Comparison of ENCODE assay signal across 28 mouse cellular contexts in the genomic region with DNA sequence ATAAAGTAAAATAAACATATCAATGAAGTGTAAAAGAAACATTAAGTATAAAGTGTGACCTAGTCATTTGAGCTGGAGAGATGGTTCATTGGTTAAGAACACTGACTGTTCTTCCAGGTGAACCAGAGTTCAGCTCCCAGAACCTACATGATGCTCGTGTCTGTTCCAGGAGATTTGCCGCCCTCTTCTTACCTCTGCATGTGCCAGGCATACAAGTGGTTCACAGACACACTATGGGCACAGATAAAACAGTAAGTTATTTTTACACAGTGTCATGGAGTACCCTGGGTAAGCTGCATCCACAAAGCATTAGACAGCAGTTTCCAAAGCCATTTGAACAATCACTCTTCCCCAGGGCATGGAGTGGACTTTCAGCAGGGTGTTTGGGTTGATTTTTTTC. TPM values are rescaled to one million over a fixed set of nuclear protein-coding genes. Genes with fewer than 3 reads are reported as not detected.
DNase-seq lines count a peak whose midpoint lies in the region; ATAC-seq lines count a peak whose summit lies in the region.
"Had no signal": no experiment of that assay in that cellular context is flagged by ENCODE, and none has a peak within 500 bp of the region (broad histone marks: within the 10 kb centered on the region; RNA-seq: fewer than 3 reads in every experiment).

No protein-coding gene starts in this region.

- WGBS in midbrain, embryonic 11.5 days, result 82% methylated on average over 2 of the region's 2 CpGs
- 79% methylated on average over 2 of the region's 2 CpGs for WGBS in midbrain, embryonic 16.5 days
- 42% methylated on average over 2 of the region's 2 CpGs for WGBS in liver, embryonic 13.5 days (ENCODE audit: insufficient replicate concordance)

- no peak overlapping the region for H3K9ac ChIP-seq in midbrain, embryonic 11.5 days (ENCODE audit: low read length)
- H3K9ac ChIP-seq in midbrain, embryonic 16.5 days (ENCODE audit: low read depth, low read length), result no peak overlapping the region
- H3K9ac ChIP-seq in liver, embryonic 13.5 days, result peak overlapping the region; percentile 92
- H3K9ac ChIP-seq: hindbrain, embryonic 15.5 days; kidney, embryonic 15.5 days; lung, embryonic 14.5 days; midbrain, embryonic 12.5 days; stomach, embryonic 15.5 days had no signal

- H3K27me3 ChIP-seq in midbrain, embryonic 11.5 days (ENCODE audit: control insufficient read depth, insufficient read depth, low read length), result peaks cover 31% of the 10 kb centered on the region
- peaks cover 3% of the 10 kb centered on the region; the same call in 1 of the 2 replicates for H3K27me3 ChIP-seq in midbrain, embryonic 16.5 days (ENCODE audit: control insufficient read depth, insufficient read depth, low read depth, low read length)
- peaks cover 41% of the 10 kb centered on the region for H3K27me3 ChIP-seq in erythroblast, embryonic 14.5 days (ENCODE audit: control insufficient read depth)
- peaks cover 45% of the 10 kb centered on the region for H3K27me3 ChIP-seq in liver, embryonic 13.5 days
- H3K27me3 ChIP-seq: CH12.LX had no signal

- H3K27ac ChIP-seq in midbrain, embryonic 11.5 days (ENCODE audit: low read depth, low read length), result no peak overlapping the region
- H3K27ac ChIP-seq in midbrain, embryonic 16.5 days (ENCODE audit: low read length), result no peak overlapping the region
- peak overlapping the region; percentile 95 for H3K27ac ChIP-seq in liver, embryonic 13.5 days
- H3K27ac ChIP-seq: gastrocnemius, adult 2 months; hindbrain, embryonic 10.5 days; hindbrain, embryonic 15.5 days; kidney, embryonic 15.5 days; left cerebral cortex, adult 2 months; midbrain, embryonic 12.5 days; stomach, embryonic 15.5 days had no signal

- H3K4me2 ChIP-seq in midbrain, embryonic 11.5 days, result no peak overlapping the region
- H3K4me2 ChIP-seq in midbrain, embryonic 16.5 days (ENCODE audit: low read length), result no peak overlapping the region
- peak overlapping the region; percentile 33 for H3K4me2 ChIP-seq in liver, embryonic 13.5 days
- H3K4me2 ChIP-seq: hindbrain, embryonic 15.5 days; kidney, embryonic 15.5 days; lung, embryonic 14.5 days; midbrain, embryonic 12.5 days; stomach, embryonic 15.5 days had no signal

- H3K4me1 ChIP-seq in midbrain, embryonic 11.5 days (ENCODE audit: control insufficient read depth, insufficient read depth, low read length), result peaks cover 18% of the 10 kb centered on the region
- peaks cover 17% of the 10 kb centered on the region for H3K4me1 ChIP-seq in midbrain, embryonic 16.5 days (ENCODE audit: control insufficient read depth, insufficient read depth, low read length)
- peaks cover 87% of the 10 kb centered on the region for H3K4me1 ChIP-seq in erythroblast, embryonic 14.5 days (ENCODE audit: control insufficient read depth)
- peaks cover 78% of the 10 kb centered on the region for H3K4me1 ChIP-seq in liver, embryonic 13.5 days (replicated peaks)

- peak; percentile 79 for DNase-seq in midbrain, embryonic 11.5 days (ENCODE audit: low spot score, missing footprints)
- DNase-seq in liver, embryonic 13.5 days, result no peak
- DNase-seq in left cerebral cortex, postnatal 4 days, result no peak
- DNase-seq in gastrocnemius, adult 8-10 months (ENCODE audit: low spot score in 2 of 2), result no peak
- no peak for DNase-seq in embryo, embryonic 9.5 days (ENCODE audit: extremely low spot score)
- DNase-seq: adrenal gland, postnatal 14 days; B cell, adult 2 months; cerebellum, adult 2 months; cerebellum, postnatal 25 days; gastrocnemius, adult 2 months; kidney, adult 11 months; kidney, postnatal 25 days; lung, embryonic 14.5 days; lung, postnatal 14 days; retina, postnatal 1 day; right cerebral cortex, postnatal 25 days had no signal

- ATAC-seq in midbrain, embryonic 11.5 days (ENCODE audit: low FRiP score), result no peak
- no peak for ATAC-seq in midbrain, embryonic 16.5 days
- ATAC-seq in liver, embryonic 13.5 days (ENCODE audit: low read depth), result peak; percentile 34
- 0 out of 2 replicates have a peak, but pooled peaks have one; percentile 24 for ATAC-seq in megakaryocyte-erythroid progenitor cell, adult 5-6 weeks (replicated peaks; ENCODE audit: low FRiP score, low TSS enrichment, poor library complexity, severe bottlenecking)
- ATAC-seq: forebrain, embryonic 16.5 days; inflammation-experienced regulatory T-cells, adult 6 months had no signal

- no peaks in the 10 kb centered on the region for H3K9me3 ChIP-seq in midbrain, embryonic 11.5 days (ENCODE audit: control insufficient read depth, low read length)
- no peaks in the 10 kb centered on the region for H3K9me3 ChIP-seq in midbrain, embryonic 16.5 days (replicated peaks; ENCODE audit: control insufficient read depth, low read length, poor library complexity, severe bottlenecking)
- peaks cover 11% of the 10 kb centered on the region; the same call in 1 of the 2 replicates for H3K9me3 ChIP-seq in erythroblast, embryonic 14.5 days (ENCODE audit: control insufficient read depth, low read length)
- no peaks in the 10 kb centered on the region for H3K9me3 ChIP-seq in liver, embryonic 13.5 days (replicated peaks)
- H3K9me3 ChIP-seq: hindbrain, embryonic 10.5 days; hindbrain, embryonic 15.5 days; kidney, embryonic 15.5 days; midbrain, embryonic 12.5 days; stomach, embryonic 15.5 days had no signal

- no peak overlapping the region for H3K4me3 ChIP-seq in midbrain, embryonic 11.5 days (ENCODE audit: low read depth, low read length)
- H3K4me3 ChIP-seq in midbrain, embryonic 16.5 days (ENCODE audit: low read depth, low read length), result no peak overlapping the region
- peak overlapping the region; percentile 16 for H3K4me3 ChIP-seq in erythroblast, embryonic 14.5 days (replicated peaks)
- no peak overlapping the region for H3K4me3 ChIP-seq in liver, embryonic 13.5 days (replicated peaks)
- H3K4me3 ChIP-seq: gastrocnemius, adult 2 months; hindbrain, embryonic 10.5 days; hindbrain, embryonic 15.5 days; kidney, embryonic 15.5 days; left cerebral cortex, adult 2 months; midbrain, embryonic 12.5 days; stomach, embryonic 15.5 days had no signal

- intact Hi-C loops in left cerebral cortex, postnatal 4 days (cut with DNase I), result loop anchor here (10.0 kb wide), 1 partner anchor 413 kb away; no protein-coding TSS in a partner anchor

- no peaks in the 10 kb centered on the region for H3K36me3 ChIP-seq in midbrain, embryonic 11.5 days (ENCODE audit: control insufficient read depth, insufficient read depth, low read length)
- H3K36me3 ChIP-seq in midbrain, embryonic 16.5 days (ENCODE audit: control insufficient read depth, insufficient read depth, low read length), result no peaks in the 10 kb centered on the region
- H3K36me3 ChIP-seq in erythroblast, embryonic 14.5 days (ENCODE audit: control insufficient read depth), result peaks cover 10% of the 10 kb centered on the region
- no peaks in the 10 kb centered on the region for H3K36me3 ChIP-seq in liver, embryonic 13.5 days
- H3K36me3 ChIP-seq: hindbrain, embryonic 10.5 days; hindbrain, embryonic 15.5 days; kidney, embryonic 15.5 days; midbrain, embryonic 12.5 days; stomach, embryonic 15.5 days had no signal

RNA-seq across cellular contexts. Expression of gene Reln, which starts 3.2 kb away (rescaled TPM):
- 9.8 and 10.1 TPM in 2 replicates for polyA plus RNA-seq in midbrain, embryonic 11.5 days (2014; fragmentation: Nextera tagmentation; extraction: Ambion mirVana)
- polyA plus RNA-seq in midbrain, embryonic 16.5 days (2015; fragmentation: Nextera tagmentation; extraction: Ambion mirVana), result 37.8 and 39.5 TPM in 2 replicates
- 0.89 and 1.6 TPM in 2 replicates for polyA plus RNA-seq in erythroblast, embryonic 14.5 days (2012)
- polyA plus RNA-seq in liver, embryonic 13.5 days (2015; fragmentation: Nextera tagmentation; extraction: Ambion mirVana), result 22.5 and 23.6 TPM in 2 replicates
- total RNA-seq in megakaryocyte-erythroid progenitor cell, adult 5-6 weeks (2014; fragmentation: Nextera tagmentation), result 0.59 TPM in 1 of 2 replicates, not detected in the other
- 0.61 TPM in 1 of 2 replicates, not detected in the other for total RNA-seq in megakaryocyte-erythroid progenitor cell, adult 5-6 weeks (2017)
- 100 to 1,000 TPM; 170 to 177 TPM for total RNA-seq in left cerebral cortex, postnatal 4 days (2021)
- 1 to 10 TPM; 1.3 to 4.9 (median 2.4) TPM for total RNA-seq in gastrocnemius, adult 8-10 months (2022)

Comparison
In these comparisons a context has a peak if more than half of its experiments do, and no peak if none do; other contexts are left out.
1. ATAC-seq: peak in liver, embryonic 13.5 days (single experiment) and megakaryocyte-erythroid progenitor cell, adult 5-6 weeks (single experiment); none in midbrain, embryonic 11.5 days (single experiment) and midbrain, embryonic 16.5 days (single experiment).